ENCODE assay signal across 10 mouse cellular contexts in genomic region chr8:34622177-34623114, GRCm38 (mm10).
DNase-seq lines count a peak whose midpoint lies in the region; ATAC-seq and TF ChIP-seq lines count a peak whose summit lies in the region.
"Had no signal": no experiment of that assay in that cellular context is flagged by ENCODE, and none has a peak within 500 bp of the region (broad histone marks: within the 10 kb centered on the region; RNA-seq: fewer than 3 reads in every experiment).

No protein-coding gene starts in this region.

- no peaks in the 10 kb centered on the region for H3K27me3 ChIP-seq in thymus, adult 2 months (ENCODE audit: control insufficient read depth, insufficient read depth, low read length)
- no peaks in the 10 kb centered on the region for H3K27me3 ChIP-seq in heart, embryonic 10.5 days (ENCODE audit: insufficient read depth, poor library complexity, severe bottlenecking)
- H3K27me3 ChIP-seq in hindbrain, embryonic 13.5 days, result no peaks in the 10 kb centered on the region
- H3K27me3 ChIP-seq: neural tube, embryonic 12.5 days had no signal

- no peak overlapping the region for H3K4me2 ChIP-seq in hindbrain, embryonic 13.5 days
- H3K4me2 ChIP-seq: neural tube, embryonic 12.5 days had no signal

- peak; percentile 22 to 37 for DNase-seq in thymus, postnatal 36 days
- DNase-seq in thymus, adult 2 months, result no peak
- peak; percentile 31 to 63 for DNase-seq in adrenal gland, postnatal 36 days
- DNase-seq in lung, postnatal 36 days, result peak; percentile 61
- peak; percentile 55 to 68 for DNase-seq in urinary bladder, postnatal 36 days (ENCODE audit: low spot score in 2 of 2)
- no peak for DNase-seq in heart, embryonic 10.5 days (ENCODE audit: low spot score)
- DNase-seq in frontal cortex, postnatal 14 days (ENCODE audit: low spot score in 2 of 2), result no peak
- DNase-seq: gastrocnemius, postnatal 14 days had no signal

- H3K27ac ChIP-seq in thymus, adult 2 months (ENCODE audit: control insufficient read depth, insufficient read depth, low read length), result no peak overlapping the region
- no peak overlapping the region for H3K27ac ChIP-seq in heart, embryonic 10.5 days
- H3K27ac ChIP-seq in hindbrain, embryonic 13.5 days, result no peak overlapping the region
- H3K27ac ChIP-seq: neural tube, embryonic 12.5 days had no signal

- no peaks in the 10 kb centered on the region for H3K9me3 ChIP-seq in heart, embryonic 10.5 days
- no peaks in the 10 kb centered on the region for H3K9me3 ChIP-seq in hindbrain, embryonic 13.5 days
- H3K9me3 ChIP-seq: neural tube, embryonic 12.5 days had no signal

- TF ChIP-seq CTCF in thymus, adult 2 months (IDR thresholded peaks at IDR 0.05; ENCODE audit: borderline replicate concordance, control insufficient read depth, extremely low read depth, insufficient read depth, low read length, poor library complexity), result no peak

- no peak for TF ChIP-seq POLR2A in thymus, adult 2 months (IDR thresholded peaks at IDR 0.05; ENCODE audit: control insufficient read depth, extremely low read depth, insufficient read depth, low read length, poor library complexity)

- no peaks in the 10 kb centered on the region for H3K36me3 ChIP-seq in thymus, adult 2 months (ENCODE audit: control insufficient read depth, insufficient read depth, low read length)
- no peaks in the 10 kb centered on the region for H3K36me3 ChIP-seq in heart, embryonic 10.5 days
- H3K36me3 ChIP-seq in hindbrain, embryonic 13.5 days, result no peaks in the 10 kb centered on the region
- H3K36me3 ChIP-seq: neural tube, embryonic 12.5 days had no signal

- no peak overlapping the region for H3K4me3 ChIP-seq in thymus, adult 2 months (ENCODE audit: control insufficient read depth, insufficient read depth, low read length)
- H3K4me3 ChIP-seq in heart, embryonic 10.5 days, result no peak overlapping the region
- no peak overlapping the region for H3K4me3 ChIP-seq in hindbrain, embryonic 13.5 days
- H3K4me3 ChIP-seq: neural tube, embryonic 12.5 days had no signal

- H3K9ac ChIP-seq in hindbrain, embryonic 13.5 days, result no peak overlapping the region
- H3K9ac ChIP-seq: neural tube, embryonic 12.5 days had no signal

- peaks cover 12% of the 10 kb centered on the region for H3K4me1 ChIP-seq in thymus, adult 2 months (replicated peaks; ENCODE audit: control insufficient read depth, insufficient read depth, low read length)
- peaks cover 5% of the 10 kb centered on the region; the same call in 1 of the 2 replicates for H3K4me1 ChIP-seq in heart, embryonic 10.5 days
- no peaks in the 10 kb centered on the region for H3K4me1 ChIP-seq in hindbrain, embryonic 13.5 days (replicated peaks)
- H3K4me1 ChIP-seq: neural tube, embryonic 12.5 days had no signal

- 50% methylated on average over 25 of the region's 25 CpGs for WGBS in thymus, adult 2 months
- WGBS in heart, embryonic 10.5 days, result 82% methylated on average over 25 of the region's 25 CpGs
- WGBS in hindbrain, embryonic 13.5 days, result 79% methylated on average over 25 of the region's 25 CpGs

- ATAC-seq in hindbrain, embryonic 13.5 days (ENCODE audit: low FRiP score), result no peak

Comparison
In these comparisons a context has a peak if more than half of its experiments do, and no peak if none do; other contexts are left out.
1. DNase-seq: peak in thymus, postnatal 36 days (2 of 2), adrenal gland, postnatal 36 days (2 of 2), lung, postnatal 36 days (single experiment) and urinary bladder, postnatal 36 days (2 of 2); none in thymus, adult 2 months (single experiment), heart, embryonic 10.5 days (single experiment) and frontal cortex, postnatal 14 days (0 of 2).